Mouse (Mus musculus) small intestine, adult 2 months (tissue): ENCODE results near the gene Ugt3a1.

Source experiments
- CTCF ChIP-seq: fragments of 200-500 bp; IDR thresholded peaks from 2 replicates; pipeline ENCODE4 v1.5.1; 2012; ENCODE audit warnings: low read depth, mild to moderate bottlenecking, control low read depth, inconsistent platforms, low read length, moderate library complexity, mixed read lengths; ENCODE audit not compliant: insufficient replicate concordance, insufficient read length; ENCODE audit errors: extremely low read depth
- POLR2A ChIP-seq: fragments of 200-500 bp; IDR thresholded peaks from 2 replicates; pipeline ENCODE4 v1.6.1; 2012; ENCODE audit warnings: low read depth, mild to moderate bottlenecking, control low read depth, inconsistent platforms, low read length, moderate library complexity

DNA sequence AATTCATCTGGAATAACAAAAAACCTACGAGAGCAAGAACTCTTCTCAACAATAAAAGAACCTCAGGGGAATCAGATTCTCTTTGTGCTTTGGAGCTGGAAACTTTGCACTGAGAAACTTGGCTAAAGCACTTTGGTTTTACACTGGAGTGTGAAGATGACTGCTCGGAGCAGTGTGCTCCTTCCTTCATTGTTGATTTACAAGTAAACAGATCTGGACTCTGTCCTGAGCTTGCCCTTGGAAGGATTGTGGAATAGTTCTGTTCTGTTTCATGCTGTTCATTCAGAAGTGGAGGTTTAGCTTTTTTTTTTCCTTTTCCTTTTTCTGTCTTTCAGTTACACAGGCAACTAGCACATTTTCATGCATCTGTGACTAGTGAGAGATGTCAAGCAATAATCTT, 57.9 kb downstream of the Ugt3a1 start:
- no peak for TF ChIP-seq CTCF
- TF ChIP-seq POLR2A = no peak
